10 mouse cellular contexts compared by ENCODE assay signal in genomic region chr6:94631779-94632082, GRCm38 (mm10).
DNase-seq lines count a peak whose midpoint lies in the region; ATAC-seq and TF ChIP-seq lines count a peak whose summit lies in the region.
"Had no signal": no experiment of that assay in that cellular context is flagged by ENCODE, and none has a peak within 500 bp of the region (broad histone marks: within the 10 kb centered on the region; RNA-seq: fewer than 3 reads in every experiment).

No protein-coding gene starts in this region.

- H3K4me3 ChIP-seq in lung, embryonic 15.5 days: no peak overlapping the region
- no peak overlapping the region for H3K4me3 ChIP-seq in forebrain, embryonic 15.5 days
- H3K4me3 ChIP-seq in midbrain, embryonic 11.5 days (ENCODE audit: low read depth, low read length): no peak overlapping the region
- H3K4me3 ChIP-seq in stomach, postnatal 0 days (ENCODE audit: low read depth, low read length): no peak overlapping the region
- no peak overlapping the region for H3K4me3 ChIP-seq in thymus, adult 2 months (ENCODE audit: control insufficient read depth, insufficient read depth, low read length)
- H3K4me3 ChIP-seq: liver, embryonic 13.5 days had no signal

- no peak for TF ChIP-seq CTCF in stomach, postnatal 0 days (IDR thresholded peaks at IDR 0.05; ENCODE audit: low read depth)
- TF ChIP-seq CTCF in thymus, adult 2 months (IDR thresholded peaks at IDR 0.05; ENCODE audit: borderline replicate concordance, control insufficient read depth, extremely low read depth, insufficient read depth, low read length, poor library complexity): no peak

- DNase-seq in lung, postnatal 25 days (ENCODE audit: low spot score): no peak
- no peak for DNase-seq in midbrain, embryonic 11.5 days (ENCODE audit: low spot score, missing footprints)
- no peak for DNase-seq in stomach, postnatal 0 days (ENCODE audit: low spot score)
- DNase-seq in thymus, adult 2 months: no peak
- no peak for DNase-seq in heart, adult 11 months
- DNase-seq: liver, embryonic 13.5 days; right cerebral cortex, postnatal 25 days had no signal

- no peak overlapping the region for H3K4me2 ChIP-seq in lung, embryonic 15.5 days
- no peak overlapping the region for H3K4me2 ChIP-seq in forebrain, embryonic 15.5 days (replicated peaks)
- H3K4me2 ChIP-seq in midbrain, embryonic 11.5 days: no peak overlapping the region
- H3K4me2 ChIP-seq in stomach, postnatal 0 days (replicated peaks; ENCODE audit: low read depth): no peak overlapping the region
- H3K4me2 ChIP-seq: liver, embryonic 13.5 days had no signal

- 0 out of 2 replicates have a peak, but pooled peaks cover under 1% of the 10 kb centered on the region for H3K36me3 ChIP-seq in lung, embryonic 15.5 days
- H3K36me3 ChIP-seq in forebrain, embryonic 15.5 days: no peaks in the 10 kb centered on the region
- no peaks in the 10 kb centered on the region for H3K36me3 ChIP-seq in midbrain, embryonic 11.5 days (ENCODE audit: control insufficient read depth, insufficient read depth, low read length)
- no peaks in the 10 kb centered on the region; the same call in 1 of the 2 replicates for H3K36me3 ChIP-seq in stomach, postnatal 0 days (ENCODE audit: control insufficient read depth, insufficient read depth, low read length)
- peaks cover 5% of the 10 kb centered on the region; the same call in 1 of the 2 replicates for H3K36me3 ChIP-seq in thymus, adult 2 months (ENCODE audit: control insufficient read depth, insufficient read depth, low read length)
- H3K36me3 ChIP-seq: liver, embryonic 13.5 days had no signal

- H3K27me3 ChIP-seq in lung, embryonic 15.5 days: no peaks in the 10 kb centered on the region
- H3K27me3 ChIP-seq in forebrain, embryonic 15.5 days: no peaks in the 10 kb centered on the region
- no peaks in the 10 kb centered on the region for H3K27me3 ChIP-seq in midbrain, embryonic 11.5 days (ENCODE audit: control insufficient read depth, insufficient read depth, low read length)
- H3K27me3 ChIP-seq in stomach, postnatal 0 days (ENCODE audit: control insufficient read depth, insufficient read depth, low read length): no peaks in the 10 kb centered on the region
- no peaks in the 10 kb centered on the region for H3K27me3 ChIP-seq in thymus, adult 2 months (ENCODE audit: control insufficient read depth, insufficient read depth, low read length)
- H3K27me3 ChIP-seq: CH12.LX had no signal

- peaks cover 37% of the 10 kb centered on the region for H3K4me1 ChIP-seq in lung, embryonic 15.5 days
- peaks cover 32% of the 10 kb centered on the region for H3K4me1 ChIP-seq in forebrain, embryonic 15.5 days
- peaks cover 44% of the 10 kb centered on the region for H3K4me1 ChIP-seq in midbrain, embryonic 11.5 days (ENCODE audit: control insufficient read depth, insufficient read depth, low read length)
- peaks cover 10% of the 10 kb centered on the region; the same call in 1 of the 2 replicates for H3K4me1 ChIP-seq in stomach, postnatal 0 days (replicated peaks; ENCODE audit: control insufficient read depth, insufficient read depth)
- peaks cover 32% of the 10 kb centered on the region for H3K4me1 ChIP-seq in thymus, adult 2 months (replicated peaks; ENCODE audit: control insufficient read depth, insufficient read depth, low read length)

- no peak for ATAC-seq in lung, embryonic 15.5 days (ENCODE audit: borderline replicate concordance, extremely low read depth, low FRiP score, low TSS enrichment)
- ATAC-seq in forebrain, embryonic 15.5 days (replicated peaks): peak; percentile 30
- ATAC-seq in midbrain, embryonic 11.5 days (ENCODE audit: low FRiP score): peak; percentile 53
- ATAC-seq in stomach, postnatal 0 days (ENCODE audit: low FRiP score, low TSS enrichment): no peak

- TF ChIP-seq POLR2A in thymus, adult 2 months (IDR thresholded peaks at IDR 0.05; ENCODE audit: control insufficient read depth, extremely low read depth, insufficient read depth, low read length, poor library complexity): no peak

- H3K27ac ChIP-seq in lung, embryonic 15.5 days: peak overlapping the region; percentile 71
- peak overlapping the region; percentile 59 for H3K27ac ChIP-seq in forebrain, embryonic 15.5 days (replicated peaks)
- H3K27ac ChIP-seq in midbrain, embryonic 11.5 days (ENCODE audit: low read depth, low read length): peak overlapping the region; percentile 80
- H3K27ac ChIP-seq in stomach, postnatal 0 days (replicated peaks): peak overlapping the region; percentile 45
- H3K27ac ChIP-seq in thymus, adult 2 months (ENCODE audit: control insufficient read depth, insufficient read depth, low read length): no peak overlapping the region
- H3K27ac ChIP-seq: liver, embryonic 13.5 days had no signal

- no peak overlapping the region for H3K9ac ChIP-seq in lung, embryonic 15.5 days
- H3K9ac ChIP-seq in forebrain, embryonic 15.5 days (replicated peaks): no peak overlapping the region
- peak overlapping the region; percentile 22 for H3K9ac ChIP-seq in midbrain, embryonic 11.5 days (ENCODE audit: low read length)
- H3K9ac ChIP-seq in stomach, postnatal 0 days (ENCODE audit: low read length): no peak overlapping the region; the same call in 1 of the 2 replicates
- H3K9ac ChIP-seq: liver, embryonic 13.5 days had no signal

- 84% methylated on average over 6 of the region's 6 CpGs for WGBS in lung, embryonic 15.5 days
- 41% methylated on average over 6 of the region's 6 CpGs for WGBS in forebrain, embryonic 15.5 days
- WGBS in midbrain, embryonic 11.5 days: 45% methylated on average over 6 of the region's 6 CpGs
- WGBS in stomach, postnatal 0 days: 63% methylated on average over 6 of the region's 6 CpGs
- WGBS in thymus, adult 2 months: 94% methylated on average over 6 of the region's 6 CpGs

- no peaks in the 10 kb centered on the region for H3K9me3 ChIP-seq in lung, embryonic 15.5 days
- H3K9me3 ChIP-seq in forebrain, embryonic 15.5 days: no peaks in the 10 kb centered on the region
- no peaks in the 10 kb centered on the region for H3K9me3 ChIP-seq in midbrain, embryonic 11.5 days (ENCODE audit: control insufficient read depth, low read length)
- H3K9me3 ChIP-seq in stomach, postnatal 0 days (ENCODE audit: control insufficient read depth, low read length): no peaks in the 10 kb centered on the region
- H3K9me3 ChIP-seq: liver, embryonic 13.5 days had no signal

- TF ChIP-seq EP300 in stomach, postnatal 0 days (optimal IDR thresholded peaks at IDR 0.05): no peak

Comparison
In these comparisons a context has a peak if more than half of its experiments do, and no peak if none do; other contexts are left out.
1. ATAC-seq: peak in forebrain, embryonic 15.5 days (single experiment) and midbrain, embryonic 11.5 days (single experiment); none in lung, embryonic 15.5 days (single experiment) and stomach, postnatal 0 days (single experiment).